ENCODE assay signal across 8 mouse cellular contexts in genomic region chr11:90183361-90183760, GRCm38 (mm10). TPM values are rescaled to one million over a fixed set of nuclear protein-coding genes. Genes with fewer than 3 reads are reported as not detected.
DNase-seq lines count a peak whose midpoint lies in the region; ATAC-seq lines count a peak whose summit lies in the region.

No protein-coding gene starts in this region.

- H3K4me2 ChIP-seq in midbrain, embryonic 11.5 days: no peak overlapping the region
- no peak overlapping the region for H3K4me2 ChIP-seq in midbrain, embryonic 15.5 days

- no peak overlapping the region for H3K4me3 ChIP-seq in midbrain, embryonic 11.5 days (ENCODE audit: low read depth, low read length)
- H3K4me3 ChIP-seq in midbrain, embryonic 15.5 days: no peak overlapping the region

- no peaks in the 10 kb centered on the region for H3K27me3 ChIP-seq in midbrain, embryonic 11.5 days (ENCODE audit: control insufficient read depth, insufficient read depth, low read length)
- H3K27me3 ChIP-seq in midbrain, embryonic 15.5 days (replicated peaks): no peaks in the 10 kb centered on the region

- H3K4me1 ChIP-seq in midbrain, embryonic 11.5 days (ENCODE audit: control insufficient read depth, insufficient read depth, low read length): no peaks in the 10 kb centered on the region
- H3K4me1 ChIP-seq in midbrain, embryonic 15.5 days: no peaks in the 10 kb centered on the region

- 44% methylated on average over 2 of the region's 2 CpGs for WGBS in midbrain, embryonic 11.5 days
- 39% methylated on average over 2 of the region's 2 CpGs for WGBS in midbrain, embryonic 15.5 days

- peak; percentile 46 for DNase-seq in gastrocnemius, adult 18-20 months (ENCODE audit: low spot score)
- DNase-seq in gastrocnemius, adult 8-10 months (ENCODE audit: low spot score in 2 of 2): no peak
- peak; percentile 84 for DNase-seq in midbrain, embryonic 11.5 days (ENCODE audit: low spot score, missing footprints)
- DNase-seq in cerebellum, adult 9-10 months: peak; percentile 52
- peak; percentile 6 to 14 for DNase-seq in kidney, postnatal 4 days
- DNase-seq in urinary bladder, adult 18-20 months (ENCODE audit: low spot score in 2 of 2): no peak

- H3K9ac ChIP-seq in midbrain, embryonic 11.5 days (ENCODE audit: low read length): no peak overlapping the region
- no peak overlapping the region for H3K9ac ChIP-seq in midbrain, embryonic 15.5 days

- no peak overlapping the region for H3K27ac ChIP-seq in midbrain, embryonic 11.5 days (ENCODE audit: low read depth, low read length)
- H3K27ac ChIP-seq in midbrain, embryonic 15.5 days: no peak overlapping the region

- H3K36me3 ChIP-seq in midbrain, embryonic 11.5 days (ENCODE audit: control insufficient read depth, insufficient read depth, low read length): no peaks in the 10 kb centered on the region
- H3K36me3 ChIP-seq in midbrain, embryonic 15.5 days (replicated peaks): no peaks in the 10 kb centered on the region

- ATAC-seq in midbrain, embryonic 11.5 days (ENCODE audit: low FRiP score): no peak
- no peak for ATAC-seq in midbrain, embryonic 15.5 days (replicated peaks)
- no peak for ATAC-seq in erythroid progenitor cell, adult 5-6 weeks (replicated peaks; ENCODE audit: low FRiP score, poor library complexity, severe bottlenecking)

- no peaks in the 10 kb centered on the region for H3K9me3 ChIP-seq in midbrain, embryonic 11.5 days (ENCODE audit: control insufficient read depth, low read length)
- no peaks in the 10 kb centered on the region for H3K9me3 ChIP-seq in midbrain, embryonic 15.5 days

RNA-seq across cellular contexts. Expression of gene Gm45716, which starts 4.1 kb away (rescaled TPM):
- 1 to 10 TPM; 1.2 to 2.6 TPM for total RNA-seq in gastrocnemius, adult 18-20 months (2021)
- total RNA-seq in gastrocnemius, adult 8-10 months (2022): 1 to 10 TPM; 1.7 to 3.3 (median 2.4) TPM
- 19.3 and 20.4 TPM in 2 replicates for polyA plus RNA-seq in midbrain, embryonic 11.5 days (2014; fragmentation: Nextera tagmentation; extraction: Ambion mirVana)
- 21.3 and 23.6 TPM in 2 replicates for polyA plus RNA-seq in midbrain, embryonic 15.5 days (2015; fragmentation: Nextera tagmentation; extraction: Ambion mirVana)
- not detected in 2 replicates for total RNA-seq in erythroid progenitor cell, adult 5-6 weeks (2015; ENCODE audit: low replicate concordance)
- total RNA-seq in erythroid progenitor cell, adult 5-6 weeks (2017; ENCODE audit: low replicate concordance): not detected in 2 replicates

Comparison
In these comparisons a context has a peak if more than half of its experiments do, and no peak if none do; other contexts are left out.
1. DNase-seq: peak in gastrocnemius, adult 18-20 months (single experiment), midbrain, embryonic 11.5 days (single experiment), cerebellum, adult 9-10 months (single experiment) and kidney, postnatal 4 days (2 of 2); none in gastrocnemius, adult 8-10 months (0 of 2) and urinary bladder, adult 18-20 months (0 of 2).